17 mouse cellular contexts compared by ENCODE assay signal in the genomic region with DNA sequence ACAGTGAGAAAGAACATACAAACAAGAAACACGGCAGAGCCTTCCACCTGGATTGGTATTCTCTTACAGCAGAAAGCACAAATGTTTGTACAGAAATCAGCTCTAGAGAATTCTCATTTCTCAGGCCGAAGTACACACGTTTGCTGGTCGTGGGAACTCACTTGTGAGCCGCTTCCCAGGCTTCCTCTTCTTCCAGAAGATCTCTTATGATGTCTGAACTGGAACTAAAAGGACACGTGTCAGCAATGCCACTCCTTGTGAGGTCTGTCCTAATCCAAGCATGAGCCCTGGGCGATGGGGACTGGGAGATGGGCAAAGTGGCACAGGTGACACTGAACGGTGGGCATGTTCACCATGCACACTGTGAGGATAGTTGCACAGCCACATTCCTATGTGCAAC.
"Had no signal": no experiment of that assay in that cellular context is flagged by ENCODE, and none has a peak within 500 bp of the region (broad histone marks: within the 10 kb centered on the region; RNA-seq: fewer than 3 reads in every experiment).

No protein-coding gene starts in this region.

- H3K9me3 ChIP-seq: lung, embryonic 15.5 days; megakaryocyte, embryonic 14.5 days; midbrain, embryonic 13.5 days; midbrain, embryonic 15.5 days; neural tube, embryonic 12.5 days; stomach, embryonic 15.5 days had no signal

- H3K27ac ChIP-seq: lung, embryonic 15.5 days; macrophage; midbrain, embryonic 13.5 days; midbrain, embryonic 15.5 days; neural tube, embryonic 12.5 days; stomach, embryonic 15.5 days; stomach, postnatal 0 days had no signal

- H3K27me3 ChIP-seq: lung, embryonic 15.5 days; megakaryocyte, embryonic 14.5 days; midbrain, embryonic 13.5 days; midbrain, embryonic 15.5 days; neural tube, embryonic 12.5 days; stomach, embryonic 15.5 days had no signal

- H3K9ac ChIP-seq: lung, embryonic 15.5 days; midbrain, embryonic 13.5 days; midbrain, embryonic 15.5 days; neural tube, embryonic 12.5 days; stomach, embryonic 15.5 days had no signal

- H3K4me1 ChIP-seq: lung, embryonic 15.5 days; midbrain, embryonic 13.5 days; midbrain, embryonic 15.5 days; neural tube, embryonic 12.5 days; stomach, embryonic 15.5 days had no signal

- H3K4me3 ChIP-seq: lung, embryonic 15.5 days; megakaryocyte, embryonic 14.5 days; midbrain, embryonic 13.5 days; midbrain, embryonic 15.5 days; neural tube, embryonic 12.5 days; stomach, embryonic 15.5 days had no signal

- H3K36me3 ChIP-seq: midbrain, embryonic 15.5 days; neural tube, embryonic 12.5 days; stomach, embryonic 15.5 days had no signal

- ATAC-seq: lung, postnatal 0 days; midbrain, embryonic 13.5 days; midbrain, embryonic 15.5 days had no signal

- H3K4me2 ChIP-seq: lung, embryonic 15.5 days; midbrain, embryonic 11.5 days; midbrain, embryonic 13.5 days; midbrain, embryonic 15.5 days; neural tube, embryonic 12.5 days; stomach, embryonic 15.5 days had no signal

- DNase-seq: lung, adult 2 months; lung, postnatal 14 days; lung, postnatal 36 days; right cerebral cortex, postnatal 14 days; thymus, adult 2 months; thymus, postnatal 25 days; thymus, postnatal 4 days had no signal
